Mouse (Mus musculus): ENCODE results near the gene Cdc20.

DNA sequence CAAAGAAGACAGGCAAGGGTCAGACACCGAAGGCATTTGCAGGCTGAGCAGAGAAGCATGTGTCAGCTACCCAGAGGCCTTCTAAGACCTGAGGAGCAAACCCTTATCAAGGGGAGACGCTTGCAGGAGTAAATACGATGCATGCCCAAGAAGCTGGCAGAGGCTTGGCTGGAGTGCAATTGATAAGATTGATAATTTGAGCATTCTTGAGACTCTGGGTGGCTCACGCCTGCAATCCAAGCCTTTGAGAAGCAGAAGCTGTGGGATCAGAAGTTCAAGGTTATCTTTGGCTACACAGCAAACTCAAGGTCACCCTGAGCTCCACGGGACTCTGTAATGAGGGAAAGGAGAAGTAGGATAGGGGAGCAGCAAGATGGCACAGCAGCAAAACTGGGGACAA, 35.2 kb downstream of the Cdc20 start:
- TF ChIP-seq CTCF (IDR thresholded peaks at IDR 0.05; ENCODE audit: extremely low read depth, insufficient read depth, low read length) = no peak
- no peak for TF ChIP-seq POLR2A (IDR thresholded peaks at IDR 0.05; ENCODE audit: extremely low read depth, insufficient read depth, low read length)
